Mouse (Mus musculus) frontal cortex, postnatal 36 days (tissue): Measurements from ENCODE around the gene Sppl3.

Source experiments
- DNase-seq, 2 experiments: peaks; one replicate each; pipeline ENCODE4 v3.0.0; 2022; ENCODE audit warnings: low spot score in 2 of 2

The Sppl3 gene

DNA sequence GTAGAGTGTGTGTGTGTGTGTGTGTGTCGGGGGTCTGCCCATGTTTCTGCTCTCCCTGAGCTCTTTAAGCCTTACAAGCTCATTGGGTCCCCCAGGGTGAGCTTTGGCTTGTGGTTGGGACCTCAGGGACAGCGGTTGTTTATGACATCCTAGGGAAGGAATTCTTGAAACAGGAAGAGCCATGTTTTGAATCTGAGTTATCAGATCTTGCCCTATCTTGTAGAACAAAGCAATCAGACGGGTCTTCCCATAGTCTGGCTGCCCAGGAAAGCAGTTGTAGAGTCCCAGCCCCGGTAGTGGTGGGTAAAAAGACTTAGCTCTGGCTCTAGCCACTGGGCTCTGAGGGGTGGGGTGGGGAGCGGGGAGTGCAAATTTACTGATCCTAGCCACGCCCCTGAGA is 13.6 kb upstream of the Sppl3 start:
- no peak for DNase-seq

DNA sequence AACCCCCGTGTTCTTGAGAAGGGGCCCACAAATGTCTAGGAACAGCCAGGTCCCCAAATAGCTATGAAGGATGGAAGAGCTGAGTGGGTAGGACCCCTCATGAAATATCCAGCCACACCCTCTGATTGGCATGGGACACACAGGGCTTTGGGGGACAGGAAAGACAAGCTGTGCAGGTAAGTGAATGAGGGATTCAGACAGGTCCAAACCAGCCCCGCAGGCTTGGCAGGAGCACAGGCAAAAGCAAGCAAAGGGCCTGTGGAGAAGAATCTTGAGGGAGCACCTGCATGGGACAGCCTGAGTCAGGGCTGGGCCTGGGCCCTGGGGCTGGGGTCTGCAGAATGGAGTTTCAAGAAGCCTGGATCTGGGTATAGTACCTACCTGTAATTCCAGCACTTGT is 10.4 kb upstream of the Sppl3 start:
- no peak for DNase-seq

DNA sequence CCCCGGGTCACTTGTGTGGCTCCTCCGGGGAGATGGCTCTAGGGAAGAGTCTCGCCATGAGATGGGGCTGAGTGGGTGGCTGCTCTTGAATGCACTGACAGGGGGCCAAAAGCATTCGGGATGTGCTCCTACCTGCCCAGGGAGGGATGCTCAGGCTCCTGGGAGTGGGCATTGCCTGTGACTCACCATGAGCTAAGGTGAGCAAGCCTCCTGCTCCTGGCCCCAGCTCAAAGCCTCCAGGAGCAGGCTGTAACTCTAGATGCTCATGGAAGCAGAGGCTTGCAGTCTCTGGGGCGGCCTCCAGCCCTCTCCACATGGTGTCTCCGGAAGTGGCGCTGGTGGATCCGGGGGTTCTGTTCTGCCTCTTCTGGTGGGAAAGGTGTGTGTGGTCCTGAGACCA is 9.5 kb upstream of the Sppl3 start:
- DNase-seq, result no peak

DNA sequence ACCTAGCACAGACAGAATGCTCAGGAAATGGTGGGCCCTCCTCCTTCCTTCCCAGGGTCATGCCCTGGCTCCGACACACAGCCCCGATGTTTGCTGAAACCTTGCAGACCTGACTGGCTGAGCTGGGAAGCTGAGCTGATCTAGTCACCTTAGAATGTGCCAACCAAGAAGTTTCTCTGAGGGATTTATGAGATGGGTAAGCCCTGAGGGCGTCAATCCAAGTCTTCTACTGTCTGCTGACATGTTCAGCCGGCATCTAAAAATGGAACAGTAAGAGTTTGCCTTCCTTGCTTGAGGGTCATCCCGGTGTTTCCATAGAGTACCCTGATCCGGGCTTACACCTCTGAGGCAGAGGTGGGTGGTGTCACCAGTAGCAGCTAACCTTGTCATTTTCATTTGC is 8.2 kb upstream of the Sppl3 start:
- DNase-seq, result no peak

DNA sequence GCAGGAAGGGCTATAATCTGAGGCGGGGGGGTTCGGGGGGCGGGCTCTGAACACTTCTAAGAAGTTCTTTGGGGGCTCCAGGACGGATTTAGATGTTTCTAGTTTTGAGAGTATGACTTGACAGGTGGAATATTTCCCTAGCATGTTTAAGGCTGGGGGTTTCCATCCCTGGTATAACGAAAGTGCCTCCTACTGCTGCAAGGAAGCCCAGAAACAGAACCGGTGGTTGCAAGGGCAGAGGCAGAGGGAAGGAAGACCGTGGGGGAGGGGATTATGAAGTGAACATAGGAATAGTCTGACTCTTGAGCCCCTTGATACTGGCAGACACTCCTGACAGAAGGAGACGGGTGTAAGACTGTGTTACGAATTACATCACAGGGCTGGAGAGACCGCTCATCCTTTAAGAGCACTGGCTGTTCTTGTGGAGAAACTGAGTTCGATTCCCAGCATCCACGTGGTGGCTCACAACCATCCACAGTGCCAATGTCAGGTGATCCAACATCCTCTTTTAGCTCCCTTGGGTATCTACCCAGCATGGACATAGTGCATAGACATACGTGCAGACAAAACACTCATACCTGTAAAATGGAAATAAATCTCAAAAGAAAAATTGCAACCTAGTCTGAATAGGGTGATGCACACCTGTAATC is 7.6 kb upstream of the Sppl3 start:
- no peak for DNase-seq

DNA sequence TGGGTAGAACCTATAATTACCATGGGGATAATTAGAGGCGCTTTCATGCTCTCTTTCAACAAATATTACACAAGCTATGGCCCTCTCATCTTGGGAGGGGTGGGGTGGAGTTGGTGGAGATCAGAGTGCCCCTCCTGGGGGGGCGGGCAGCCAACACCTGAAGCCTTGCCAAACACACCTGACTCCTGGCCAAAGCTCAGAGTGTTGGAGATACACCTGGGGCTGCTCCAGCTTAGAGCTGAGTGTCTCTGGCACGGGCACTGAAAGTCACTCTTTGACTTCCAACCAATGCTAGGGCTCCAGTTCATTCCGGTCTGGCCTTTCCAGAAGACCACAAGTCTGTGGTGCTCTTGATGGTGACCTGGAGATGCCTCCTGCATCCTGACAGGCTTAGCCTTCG is 3.2 kb upstream of the Sppl3 start:
- no peak for DNase-seq

DNA sequence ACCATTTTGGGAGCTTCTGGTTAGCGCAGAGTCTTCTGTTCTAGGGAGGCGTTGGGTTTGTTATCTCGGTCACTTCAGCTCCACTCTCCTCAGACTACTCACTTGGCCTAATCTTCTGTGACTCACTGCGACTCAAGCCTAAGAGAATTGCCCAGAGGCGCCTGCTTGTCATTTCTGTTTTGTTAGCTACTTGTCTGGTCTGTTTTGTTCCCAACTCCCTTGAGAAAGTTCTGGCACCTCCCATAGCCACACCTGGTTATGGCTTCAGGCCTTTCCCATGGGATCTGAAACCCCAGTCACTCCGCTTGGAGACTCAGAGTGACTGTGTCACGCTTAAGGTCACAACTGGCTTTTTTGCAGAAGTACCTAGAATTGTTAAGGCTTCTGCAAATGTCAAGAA is 2.6 kb upstream of the Sppl3 start:
- DNase-seq, result no peak

DNA sequence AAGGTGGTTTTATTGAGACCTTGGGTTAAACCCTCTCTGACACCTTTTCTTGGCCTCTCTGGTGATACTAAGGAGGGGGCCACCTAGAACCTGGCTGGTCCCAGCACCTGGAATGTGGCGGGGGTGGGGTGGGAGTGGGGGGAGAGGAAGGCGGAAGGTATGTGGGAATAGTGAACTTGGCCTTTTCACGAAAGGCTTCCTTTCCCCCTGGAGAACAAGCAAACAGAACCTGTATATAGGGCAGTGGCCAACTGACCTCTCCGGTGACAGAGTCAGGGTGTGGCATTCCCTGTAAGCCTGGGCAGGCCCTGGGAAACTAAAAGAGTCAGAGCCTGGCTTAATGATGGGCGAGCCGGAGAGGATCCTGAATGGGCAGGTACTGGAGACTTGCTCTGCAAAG is 1.8 kb upstream of the Sppl3 start:
- no peak for DNase-seq

DNA sequence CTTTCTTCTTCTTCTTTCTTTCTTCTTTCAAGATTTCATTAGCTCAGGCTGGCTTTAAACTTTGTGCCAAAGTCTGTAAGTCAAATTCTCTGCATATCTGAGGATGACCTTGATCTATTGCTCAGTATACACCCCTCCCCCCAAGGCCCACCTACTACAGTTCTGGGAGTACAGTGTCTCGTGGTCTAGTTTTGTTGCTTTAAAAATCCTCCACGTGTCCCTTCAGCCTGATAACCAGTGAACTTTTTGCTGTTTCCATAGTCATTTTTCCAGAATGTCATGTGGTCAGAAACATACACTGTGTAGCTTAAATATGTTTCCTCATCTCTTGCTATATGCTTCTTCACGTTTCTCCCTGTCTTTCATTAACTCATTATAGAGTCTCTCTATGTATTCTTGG is 976 bp upstream of the Sppl3 start:
- no peak for DNase-seq

DNA sequence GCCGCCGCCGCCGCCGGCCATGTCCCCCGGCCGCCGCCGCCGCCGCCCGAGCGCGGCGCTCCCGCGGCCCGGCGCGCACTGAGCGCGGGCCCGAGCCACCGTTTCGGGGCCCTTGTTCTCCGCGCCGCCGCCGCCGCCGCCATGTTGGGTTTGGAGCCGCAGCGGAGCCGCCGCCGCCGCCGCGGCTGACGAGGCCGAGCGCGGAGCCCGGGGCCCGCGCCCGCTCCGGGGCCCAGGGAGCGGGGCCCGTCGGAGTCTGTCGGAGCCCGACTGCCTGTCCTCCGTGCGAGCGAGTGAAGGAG is 231 bp downstream of the Sppl3 start:
- DNase-seq, result peak in 1 of 2 experiments; percentile 14

DNA sequence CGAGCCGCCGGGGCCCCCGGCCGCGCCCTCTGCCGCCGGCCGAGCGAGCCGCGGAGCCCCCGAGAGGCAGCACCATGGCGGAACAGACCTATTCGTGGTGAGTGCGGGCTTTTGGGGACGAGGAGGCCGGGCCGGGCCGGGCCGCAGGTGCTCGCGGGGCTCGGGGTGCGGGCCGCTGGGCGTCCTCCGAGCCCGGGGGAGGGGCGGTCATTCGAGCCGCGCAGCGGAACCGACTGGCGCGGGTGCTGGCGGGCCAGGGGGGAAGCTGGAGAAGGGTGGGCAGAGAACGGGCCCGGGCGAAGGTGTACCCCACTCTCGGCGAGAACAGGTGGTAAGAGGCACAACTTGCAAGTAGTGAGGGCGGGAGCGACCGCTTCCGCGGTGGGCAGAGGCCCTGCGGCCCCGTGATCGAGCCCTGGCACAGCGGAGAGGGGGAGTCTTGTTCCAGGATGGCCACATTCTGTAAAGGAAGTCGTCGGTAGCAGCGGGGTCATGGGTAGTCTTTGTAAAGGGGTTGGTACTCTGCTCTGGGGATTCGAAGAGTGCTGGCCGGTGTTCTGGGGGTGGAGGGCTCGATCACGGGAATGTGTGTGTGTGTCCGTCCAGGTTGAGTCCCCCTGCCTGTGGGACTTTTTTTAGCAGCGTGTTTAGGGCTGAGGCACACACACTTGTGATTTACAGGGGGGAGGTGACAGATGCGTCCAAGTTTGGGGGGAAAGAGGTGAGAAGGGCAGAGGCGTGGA is 753 bp downstream of the Sppl3 start:
- DNase-seq, result peak; percentile 29 to 42

DNA sequence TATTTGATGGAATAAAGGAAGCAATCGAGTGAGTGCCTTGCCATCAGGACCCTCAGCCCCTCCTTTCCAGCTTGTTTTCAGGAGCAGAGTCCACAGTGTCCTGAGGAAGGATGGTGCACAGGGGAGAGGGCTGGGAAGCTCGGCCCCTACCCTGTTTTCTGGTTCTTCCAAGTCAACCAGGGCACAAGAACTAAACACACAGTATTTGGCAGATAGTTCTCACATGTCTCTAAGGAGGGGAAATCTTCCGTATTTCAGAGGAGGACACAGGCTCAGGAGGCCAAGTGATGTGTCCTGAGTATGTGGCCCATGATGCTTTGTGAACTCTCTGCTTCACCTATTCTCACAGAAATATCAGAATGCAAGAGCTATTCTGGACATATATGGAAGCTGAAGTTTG is 2.5 kb downstream of the Sppl3 start:
- DNase-seq, result no peak

DNA sequence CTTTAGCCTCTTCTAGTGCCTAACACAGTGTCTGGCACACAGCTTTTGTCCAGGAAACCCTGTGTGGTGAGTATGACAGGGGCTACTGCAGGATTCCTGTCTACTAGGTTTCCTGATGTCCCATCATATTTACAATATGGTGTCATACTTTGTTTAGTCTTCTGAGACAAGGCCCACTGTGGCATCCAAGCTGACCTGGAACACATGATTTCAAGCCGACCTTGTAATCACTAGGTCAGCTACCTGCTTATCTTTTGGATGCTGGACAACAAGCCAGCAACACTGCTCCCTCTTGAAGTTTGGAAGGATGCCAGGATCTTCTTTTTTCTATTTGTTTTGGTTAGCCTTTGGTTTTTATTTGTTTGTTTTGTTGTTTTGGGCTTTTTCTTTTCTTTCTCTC is 3.6 kb downstream of the Sppl3 start:
- DNase-seq, result no peak

DNA sequence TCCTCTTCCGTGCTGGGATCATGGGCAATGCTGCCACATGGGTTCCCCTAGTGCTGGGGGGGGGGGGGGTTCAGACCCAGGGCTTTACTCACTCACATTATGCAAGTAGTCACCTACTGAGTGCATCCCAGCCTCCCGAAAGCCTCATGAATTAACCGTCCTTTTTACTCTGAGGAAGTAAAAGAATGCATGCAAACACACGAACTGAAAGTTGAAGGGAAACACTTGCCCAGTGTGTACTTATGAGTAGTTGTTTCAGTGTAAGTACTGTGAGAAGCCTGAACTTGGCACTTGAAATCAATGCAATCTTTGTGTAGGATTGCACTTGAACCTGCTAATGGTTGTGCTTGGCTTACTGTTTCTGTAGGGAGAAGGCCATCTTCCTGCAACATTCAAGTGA is 4.2 kb downstream of the Sppl3 start:
- no peak for DNase-seq

DNA sequence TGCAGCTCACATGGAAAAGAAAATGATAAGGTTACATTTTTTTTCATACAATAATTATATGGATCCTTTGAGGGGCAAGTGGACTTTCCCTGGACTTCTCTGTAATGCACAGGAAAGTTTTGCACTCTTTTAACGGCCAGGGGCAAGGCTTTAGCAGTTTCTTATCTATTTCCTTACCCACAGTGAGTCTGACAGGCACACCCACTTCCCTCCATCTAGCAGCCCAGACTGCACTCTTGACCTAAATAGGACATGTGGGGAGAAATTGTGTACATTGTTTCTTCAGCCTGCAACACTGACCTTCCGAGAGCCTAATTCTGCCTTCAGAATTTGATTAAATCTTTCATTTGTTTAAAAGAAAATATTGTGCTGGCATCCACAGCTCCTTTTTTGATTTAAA is 7.3 kb downstream of the Sppl3 start:
- DNase-seq, result no peak

DNA sequence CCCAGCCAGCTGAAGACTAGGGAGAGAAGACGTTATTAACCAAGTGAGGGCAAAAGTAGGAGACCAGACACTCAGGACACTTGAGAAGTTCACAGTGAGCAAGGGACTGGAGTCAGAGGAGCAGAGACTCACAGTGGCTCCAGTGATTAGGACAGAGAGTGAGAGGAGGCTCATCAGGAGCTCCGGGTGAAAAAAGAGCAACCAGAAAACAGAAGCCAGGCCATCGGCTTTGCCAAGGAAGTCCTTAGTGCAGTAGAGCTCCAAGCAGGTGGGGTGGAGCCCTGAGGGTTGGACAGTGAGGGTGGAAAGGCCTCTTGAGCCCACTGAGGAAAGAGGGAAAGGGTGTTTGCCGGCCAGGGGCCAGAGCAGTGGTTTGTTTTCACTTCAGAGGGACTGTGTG is 7.9 kb downstream of the Sppl3 start:
- no peak for DNase-seq

DNA sequence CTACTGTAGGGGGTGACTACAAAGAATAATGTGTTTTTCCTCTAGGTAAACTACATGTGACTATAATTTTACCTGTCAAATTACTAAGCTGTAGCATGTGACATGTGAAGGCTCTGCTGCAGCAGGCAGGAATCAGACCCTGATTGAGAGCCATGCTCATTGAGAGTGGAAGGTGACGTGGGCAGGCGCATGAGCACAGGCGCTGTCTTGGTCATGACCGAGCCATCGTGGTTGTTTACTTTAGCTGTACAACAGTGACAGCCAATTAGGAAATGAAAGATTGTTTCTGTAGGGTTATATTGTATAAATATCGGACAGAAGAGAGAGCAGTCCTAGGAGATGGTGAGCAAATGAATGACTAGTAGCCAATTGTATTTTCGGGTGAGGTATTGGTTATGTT is 11.1 kb downstream of the Sppl3 start:
- no peak for DNase-seq

DNA sequence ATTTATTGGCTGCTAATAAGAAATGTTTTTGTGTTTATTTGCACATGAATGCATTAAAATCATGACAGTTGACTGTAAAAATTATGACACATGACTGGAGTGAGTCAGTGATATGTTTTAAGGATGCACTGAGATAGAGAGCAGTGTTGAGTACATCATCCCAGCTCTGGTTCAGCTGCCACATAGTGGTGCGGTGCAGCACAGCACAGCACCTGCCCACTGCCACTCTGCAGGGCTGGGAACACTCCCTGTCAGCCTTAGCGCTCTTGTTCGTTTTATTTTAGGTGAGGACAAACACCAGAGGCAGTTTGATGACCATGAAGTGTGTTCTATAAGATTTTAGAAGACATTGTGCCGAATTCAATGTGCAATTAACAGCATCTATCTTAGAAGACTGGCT is 15.2 kb downstream of the Sppl3 start:
- DNase-seq, result no peak

DNA sequence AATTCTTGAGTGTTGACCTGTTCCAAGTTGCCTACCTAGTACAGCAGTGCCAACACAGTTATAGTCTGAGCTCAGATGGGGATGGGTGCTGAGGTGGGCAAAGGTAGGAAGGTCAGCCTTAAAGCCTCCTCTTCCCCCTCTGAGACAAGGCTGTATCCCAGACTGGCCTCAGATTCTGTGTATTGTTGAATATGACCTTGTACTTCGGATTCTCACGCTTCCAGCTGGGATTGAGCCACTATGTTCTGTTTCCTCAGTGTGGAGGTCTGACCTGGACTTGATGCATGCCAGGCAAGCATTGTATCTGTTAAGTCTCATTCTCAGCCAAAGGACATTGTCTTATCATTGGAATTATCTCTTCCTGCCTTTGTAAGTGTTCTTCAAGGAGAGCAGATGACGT is 16.2 kb downstream of the Sppl3 start:
- DNase-seq, result no peak

DNA sequence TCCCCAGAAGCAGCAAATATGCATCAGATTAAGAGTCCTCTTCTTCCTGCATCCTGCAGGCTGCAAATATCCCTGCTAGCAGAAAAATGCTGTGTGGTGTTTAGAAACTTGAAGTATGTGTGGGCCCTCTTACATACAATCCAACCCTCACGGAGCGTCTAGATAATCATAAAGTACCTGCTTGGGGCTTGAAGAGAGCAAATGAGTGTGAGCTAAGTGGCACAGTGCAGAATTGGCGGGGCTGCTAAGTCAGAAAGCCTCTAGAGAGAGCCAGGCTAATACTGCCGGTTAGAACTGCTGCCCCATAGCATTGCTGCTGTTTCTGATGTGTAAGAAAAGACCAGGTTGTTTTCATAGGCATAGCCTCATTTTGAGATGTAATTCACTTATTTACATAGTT is 18.0 kb downstream of the Sppl3 start:
- DNase-seq, result no peak

DNA sequence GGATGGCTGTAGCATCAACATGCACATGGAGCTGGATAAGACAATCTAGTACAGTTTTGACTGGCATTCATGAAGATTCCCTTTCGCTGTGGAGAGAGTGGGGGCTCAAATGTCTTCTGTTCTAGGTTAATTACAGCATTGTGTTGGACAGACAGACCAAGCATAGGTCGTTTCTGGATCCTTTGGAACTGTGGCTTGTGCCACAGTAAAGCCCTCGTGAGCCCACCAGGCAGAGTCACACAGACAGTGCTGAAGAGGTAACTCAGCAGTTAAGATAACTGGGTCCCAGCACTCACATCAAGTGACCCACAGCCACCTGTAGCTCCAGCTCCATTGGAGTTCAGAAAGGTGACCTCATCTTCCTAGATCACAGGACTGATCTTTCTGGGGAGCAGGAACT is 18.6 kb downstream of the Sppl3 start:
- no peak for DNase-seq

DNA sequence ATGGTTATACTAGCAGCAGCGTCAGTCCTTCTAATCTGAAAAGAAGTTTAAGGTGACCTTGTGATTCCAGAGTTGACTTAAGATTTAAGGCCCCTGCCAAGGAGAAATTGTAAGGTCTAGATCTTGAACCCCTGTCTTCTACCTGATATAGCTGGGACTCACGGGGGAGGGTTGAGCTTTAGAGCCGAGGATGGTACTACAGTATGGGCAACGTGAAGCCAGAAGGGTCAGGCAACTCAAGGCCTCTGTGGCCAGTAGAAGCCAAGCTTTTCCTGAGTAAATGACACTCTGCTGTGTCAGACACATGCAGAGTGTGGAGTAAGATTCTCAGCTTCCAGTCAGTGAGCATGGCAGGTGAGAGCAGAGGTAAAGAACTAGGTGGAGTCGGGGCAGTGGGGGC is 20.6 kb downstream of the Sppl3 start:
- no peak for DNase-seq

DNA sequence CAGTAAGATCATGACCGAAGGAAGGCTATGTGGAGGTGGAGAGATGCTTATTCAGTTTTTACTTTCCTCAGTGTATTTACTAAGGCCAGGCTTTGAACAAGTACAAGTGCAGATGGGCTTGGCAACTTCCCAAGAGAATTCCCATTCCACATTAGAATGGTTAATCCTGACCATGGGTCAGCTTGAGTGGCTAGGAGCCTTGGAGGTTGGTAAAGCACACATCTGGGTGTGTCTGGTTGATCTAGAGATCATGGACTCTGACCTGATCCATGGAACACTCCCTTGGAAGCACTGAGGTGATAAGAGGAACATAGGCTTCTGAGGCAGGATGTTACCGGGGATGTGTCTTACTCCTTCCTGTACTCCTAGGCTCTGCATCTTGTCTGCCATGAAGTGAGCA is 21.7 kb downstream of the Sppl3 start:
- DNase-seq, result no peak

DNA sequence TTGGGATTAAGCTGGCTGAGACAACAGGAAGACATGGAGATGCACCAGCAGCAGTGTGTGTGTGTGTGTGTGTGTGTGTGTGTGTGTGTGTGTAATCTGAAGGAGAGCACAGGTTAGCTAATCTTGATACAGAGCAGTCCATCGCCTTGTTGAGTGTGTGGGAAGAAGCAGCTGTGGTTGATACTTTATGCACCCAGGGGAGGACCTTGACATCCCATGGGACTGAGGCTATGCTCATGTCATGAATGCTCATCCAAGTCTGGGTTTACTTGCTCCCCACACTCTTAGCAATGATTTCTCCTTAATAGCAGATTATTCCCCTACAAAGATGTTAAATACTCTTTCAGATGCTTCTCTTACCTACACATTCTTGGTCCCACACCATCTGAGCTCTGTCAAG is 24.3 kb downstream of the Sppl3 start:
- DNase-seq, result no peak
